Mouse (Mus musculus): ENCODE data around the gene Gm20661. TPM values are rescaled to one million over a fixed set of nuclear protein-coding genes. Genes with fewer than 3 reads are reported as not detected.

Gm20661 gene
- polyA plus RNA-seq (2012; rRNA removed) = 0.71 and 0.83 TPM in 2 replicates

GRCm38 (mm10) chr9:107982681-107983346 lies at the start of gene Gm20661:
Gene Gm20661, plus strand, starts transcription at chr9:107983058.

DNA sequence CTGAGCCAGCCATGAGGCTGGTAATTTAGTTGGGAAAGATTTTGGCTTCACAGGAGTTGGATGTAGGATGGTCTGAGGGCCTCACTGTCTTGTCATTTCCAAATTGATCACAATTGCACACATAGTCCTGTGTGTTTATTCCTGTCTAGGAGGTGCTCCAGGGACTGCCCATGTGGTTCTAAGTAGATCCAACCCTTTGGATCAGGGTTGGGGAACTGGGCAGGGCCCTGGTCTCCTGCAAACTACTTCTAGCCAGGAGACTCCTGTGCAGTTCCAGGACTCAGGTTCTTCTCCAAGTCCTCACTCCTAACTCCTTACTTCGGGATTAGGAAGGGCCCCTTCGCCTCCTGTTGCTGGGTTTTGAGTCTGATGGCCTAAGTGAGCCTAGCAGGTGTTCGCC lies 47.5 kb upstream of the Gm20661 start, which contains the start of gene Camkv:
Camkv (plus strand) TSS at position 301 of the 400 bp plus-strand sequence.

DNA sequence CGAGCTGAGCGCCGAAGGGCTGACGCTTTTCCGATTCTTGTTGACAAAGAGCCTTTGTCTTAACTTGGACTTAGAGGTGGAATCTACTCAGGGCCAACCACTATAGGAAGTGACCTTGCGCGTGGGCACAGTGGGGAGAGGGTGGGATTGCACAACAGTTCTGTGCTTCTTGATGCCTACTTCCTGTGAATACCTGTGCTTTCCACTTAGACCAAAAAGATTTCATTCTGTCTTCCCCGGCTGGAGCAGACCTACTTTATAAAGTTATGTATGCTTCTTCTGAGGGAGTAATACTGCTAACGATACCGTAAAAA lies 33.0 kb upstream of the Gm20661 start, which contains the start of gene Traip:
Traip (plus strand) TSS at position 215 of the 314 bp plus-strand sequence.

GRCm38 (mm10) chr9:107975399-107976386 lies 7.2 kb upstream of the Gm20661 start, which contains the start of gene Uba7:
Gene Uba7, plus strand, starts transcription at chr9:107975505.

GRCm38 (mm10) chr9:107985131-107986119 lies 2.6 kb downstream of the Gm20661 start, which contains the start of gene Inka1:
Gene Inka1, minus strand, starts transcription at chr9:107985879.

GRCm38 (mm10) chr9:107992197-107992596 lies 9.3 kb downstream of the Gm20661 start, which contains the start of gene Cdhr4:
Gene Cdhr4, plus strand, starts transcription at chr9:107992497.

GRCm38 (mm10) chr9:107996049-107996448 lies 13.2 kb downstream of the Gm20661 start, which contains the start of gene Gm20662:
Gene Gm20662, plus strand, starts transcription at chr9:107996349.

GRCm38 (mm10) chr9:108001922-108002770 lies 19.3 kb downstream of the Gm20661 start, which contains the start of gene Ip6k1:
Gene Ip6k1, plus strand, starts transcription at chr9:108002501.

Other genes with a start within 250 kb of the Gm20661 start
- 193 and 212 TPM in 2 replicates for gene Rbm5, start 212.1 kb upstream of the Gm20661 start, polyA plus RNA-seq (2012; rRNA removed)
- 84.9 and 89.6 TPM in 2 replicates for gene Rbm6, start 109.8 kb upstream of the Gm20661 start, polyA plus RNA-seq (2012; rRNA removed)
- gene Mon1a, start 94.9 kb upstream of the Gm20661 start, polyA plus RNA-seq (2012; rRNA removed) = 27.4 and 28.6 TPM in 2 replicates
- 4.4 and 5.7 TPM in 2 replicates for gene Mst1r, start 76.2 kb upstream of the Gm20661 start, polyA plus RNA-seq (2012; rRNA removed)
- not detected in 2 replicates for gene Actl11, start 54.6 kb upstream of the Gm20661 start, polyA plus RNA-seq (2012; rRNA removed)
- gene Camkv, start 47.4 kb upstream of the Gm20661 start, polyA plus RNA-seq (2012; rRNA removed) = 249 and 282 TPM in 2 replicates
- 11.2 and 13.3 TPM in 2 replicates for gene Traip, start 32.9 kb upstream of the Gm20661 start, polyA plus RNA-seq (2012; rRNA removed)
- gene Uba7, start 7.6 kb upstream of the Gm20661 start, polyA plus RNA-seq (2012; rRNA removed) = 6.6 and 9.3 TPM in 2 replicates
- 11.5 and 14.8 TPM in 2 replicates for gene Inka1, start 2.8 kb downstream of the Gm20661 start, polyA plus RNA-seq (2012; rRNA removed)
- 2.4 and 4.6 TPM in 2 replicates for gene Cdhr4, start 9.4 kb downstream of the Gm20661 start, polyA plus RNA-seq (2012; rRNA removed)
- 2.7 and 3.6 TPM in 2 replicates for gene Gm20662, start 13.3 kb downstream of the Gm20661 start, polyA plus RNA-seq (2012; rRNA removed)
- 145 and 151 TPM in 2 replicates for gene Ip6k1, start 19.4 kb downstream of the Gm20661 start, polyA plus RNA-seq (2012; rRNA removed)
- gene Gmppb, start 66.2 kb downstream of the Gm20661 start, polyA plus RNA-seq (2012; rRNA removed) = 13.7 and 14.8 TPM in 2 replicates
- gene Amigo3, start 70.1 kb downstream of the Gm20661 start, polyA plus RNA-seq (2012; rRNA removed) = 1.8 and 2.4 TPM in 2 replicates
- gene Mst1, start 97.4 kb downstream of the Gm20661 start, polyA plus RNA-seq (2012; rRNA removed) = 0.08 TPM in 1 of 2 replicates, not detected in the other
- gene Rnf123, start 100.3 kb downstream of the Gm20661 start, polyA plus RNA-seq (2012; rRNA removed) = 69.5 and 73.6 TPM in 2 replicates
- 47.2 and 50.7 TPM in 2 replicates for gene Apeh, start 111.5 kb downstream of the Gm20661 start, polyA plus RNA-seq (2012; rRNA removed)
- gene Bsn, start 207.3 kb downstream of the Gm20661 start, polyA plus RNA-seq (2012; rRNA removed) = 20.1 and 25.7 TPM in 2 replicates

Measured in central nervous system, embryonic 18 days (tissue).